Mouse (Mus musculus): ENCODE results near the gene Il22ra1.
"Not testable (repeated sequence)": the region's sequence is repeated elsewhere in the genome, so short reads cannot be mapped to it uniquely, and the experiment has no call there.

Gene Il22ra1

GRCm38 (mm10) chr4:135727817-135728216, at the start of gene Il22ra1:
Il22ra1 (plus strand) TSS chr4:135728172.
- DNase-seq (ENCODE audit: low spot score): no peak

- DNase-seq (ENCODE audit: low spot score): no peak
Observed at GRCm38 (mm10) chr4:135679316-135679715, 48.7 kb upstream of the Il22ra1 start.

DNA sequence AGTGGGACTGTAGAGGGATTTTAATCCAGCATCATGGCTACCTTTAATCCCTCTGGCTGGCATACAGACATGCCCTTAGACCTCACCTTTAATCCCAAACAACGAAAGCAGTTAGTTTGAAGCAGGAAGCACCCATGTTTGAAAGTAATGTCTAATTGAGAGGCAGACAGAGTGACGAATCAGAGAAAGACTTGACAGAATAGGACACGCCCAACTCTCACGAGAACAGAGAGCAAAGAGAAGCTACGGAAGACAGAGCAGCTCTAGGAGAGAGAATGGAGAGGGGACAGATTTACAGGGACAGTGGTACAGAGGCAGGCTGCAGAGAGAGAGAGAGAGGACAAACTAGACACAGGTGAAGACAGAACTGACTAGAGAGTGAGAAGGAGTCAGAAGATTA, 46.2 kb upstream of the Il22ra1 start:
- no peak for DNase-seq (ENCODE audit: low spot score)

GRCm38 (mm10) chr4:135683553-135683952, 44.4 kb upstream of the Il22ra1 start:
- no peak for DNase-seq (ENCODE audit: low spot score)

- DNase-seq (ENCODE audit: low spot score): no peak
Observed at GRCm38 (mm10) chr4:135684731-135685130, 43.2 kb upstream of the Il22ra1 start.

- peak; percentile 7 for DNase-seq (ENCODE audit: low spot score)
Observed at GRCm38 (mm10) chr4:135685906-135686567, 41.9 kb upstream of the Il22ra1 start, which contains the start of gene Ifnlr1. Ifnlr1 (plus strand) TSS chr4:135686287.

GRCm38 (mm10) chr4:135686568-135686953, 41.4 kb upstream of the Il22ra1 start:
- no peak for DNase-seq (ENCODE audit: low spot score)

DNA sequence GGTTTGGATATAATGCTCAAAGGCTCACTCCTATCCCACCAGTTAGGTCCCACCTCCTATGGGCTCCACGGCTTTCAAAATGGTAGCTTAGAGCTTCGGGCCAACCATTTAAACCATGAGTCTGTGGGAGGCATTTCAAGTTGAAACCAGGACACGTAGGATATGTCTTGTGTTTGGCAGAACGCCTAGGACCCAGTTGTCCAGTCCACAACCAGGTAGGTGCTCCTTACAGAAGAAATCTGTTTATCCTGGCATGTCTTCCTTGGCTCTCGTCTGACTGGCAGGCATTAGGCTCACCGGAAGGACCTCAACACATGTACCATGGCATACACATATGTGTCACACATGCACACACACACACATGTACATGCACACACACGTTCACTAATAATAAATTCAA, 38.2 kb upstream of the Il22ra1 start:
- no peak for DNase-seq (ENCODE audit: low spot score)

GRCm38 (mm10) chr4:135690241-135690640, 37.7 kb upstream of the Il22ra1 start:
- no peak for DNase-seq (ENCODE audit: low spot score)

- DNase-seq (ENCODE audit: low spot score): no peak
Observed at GRCm38 (mm10) chr4:135692916-135693315, 35.1 kb upstream of the Il22ra1 start.

- DNase-seq (ENCODE audit: low spot score): no peak
Observed at GRCm38 (mm10) chr4:135698498-135698897, 29.5 kb upstream of the Il22ra1 start.

- no peak for DNase-seq (ENCODE audit: low spot score)
Observed at GRCm38 (mm10) chr4:135703497-135703896, 24.5 kb upstream of the Il22ra1 start.

DNA sequence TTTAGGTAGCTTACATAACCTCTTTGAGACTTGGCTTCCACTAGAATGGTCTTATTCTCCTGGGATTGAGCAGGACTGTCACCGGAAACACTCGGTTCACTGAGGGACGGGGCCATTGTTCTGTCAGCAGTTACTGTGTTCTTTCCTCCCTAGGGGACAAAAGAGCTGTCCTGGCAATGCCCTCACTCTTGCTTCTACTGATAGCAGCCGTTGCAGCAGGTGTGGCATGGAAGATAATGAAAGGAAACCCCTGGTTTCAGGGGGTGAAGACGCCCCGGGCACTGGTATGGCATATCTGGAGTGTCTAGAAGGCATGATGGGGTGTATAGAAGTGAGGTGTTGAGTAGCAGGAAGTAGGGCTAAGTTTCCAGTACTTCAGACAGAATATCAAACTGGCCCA, 24.0 kb upstream of the Il22ra1 start:
- DNase-seq (ENCODE audit: low spot score): no peak

- DNase-seq (ENCODE audit: low spot score): no peak
Observed at GRCm38 (mm10) chr4:135706045-135706444, 21.9 kb upstream of the Il22ra1 start.

- peak; percentile 29 for DNase-seq (ENCODE audit: low spot score)
Observed at GRCm38 (mm10) chr4:135709072-135709564, 18.9 kb upstream of the Il22ra1 start.

GRCm38 (mm10) chr4:135709621-135710020, 18.4 kb upstream of the Il22ra1 start:
- no peak for DNase-seq (ENCODE audit: low spot score)

DNA sequence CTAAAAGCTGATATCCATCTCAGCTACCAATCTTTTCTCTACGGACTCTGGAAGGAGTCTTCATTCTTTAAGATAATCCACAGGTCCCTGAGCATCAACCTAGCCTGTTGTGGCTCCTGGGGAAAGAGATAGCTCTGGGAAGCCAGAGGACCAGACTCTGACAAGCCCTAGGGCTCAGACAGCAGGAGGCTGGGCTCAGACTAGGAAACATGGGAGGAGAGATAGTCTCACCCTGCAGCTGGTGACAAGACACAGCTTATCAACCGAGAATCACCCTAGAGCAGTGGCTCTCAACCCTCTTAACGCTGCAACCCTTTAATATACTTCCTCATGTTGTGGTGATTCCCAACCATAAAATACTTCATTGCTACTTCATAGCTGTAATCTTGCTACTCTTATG, 17.6 kb upstream of the Il22ra1 start:
- no peak for DNase-seq (ENCODE audit: low spot score)

DNA sequence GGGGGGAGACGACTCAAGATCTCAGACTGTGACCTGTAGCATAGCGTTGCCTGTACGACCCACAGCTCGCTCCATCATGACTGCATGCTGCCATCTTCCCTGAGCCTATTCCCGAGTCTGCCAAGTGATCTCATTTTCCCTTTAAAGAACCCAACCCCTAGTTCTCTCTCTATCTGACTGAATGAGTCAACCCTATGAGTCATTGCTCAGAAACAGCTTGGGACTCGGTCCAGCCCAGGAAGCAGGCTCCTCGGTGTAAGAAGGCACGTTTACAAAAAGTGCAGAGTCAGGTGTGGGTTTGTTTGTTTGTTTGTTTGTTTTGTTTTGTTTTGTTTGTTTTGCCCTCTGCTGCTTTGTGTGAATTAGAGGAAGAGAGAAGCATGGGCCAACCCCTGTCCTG, 13.2 kb upstream of the Il22ra1 start:
- peak; percentile 6 for DNase-seq (ENCODE audit: low spot score)

- not testable (repeated sequence) for DNase-seq (ENCODE audit: low spot score)
Observed at GRCm38 (mm10) chr4:135716438-135716837, 11.5 kb upstream of the Il22ra1 start.

DNA sequence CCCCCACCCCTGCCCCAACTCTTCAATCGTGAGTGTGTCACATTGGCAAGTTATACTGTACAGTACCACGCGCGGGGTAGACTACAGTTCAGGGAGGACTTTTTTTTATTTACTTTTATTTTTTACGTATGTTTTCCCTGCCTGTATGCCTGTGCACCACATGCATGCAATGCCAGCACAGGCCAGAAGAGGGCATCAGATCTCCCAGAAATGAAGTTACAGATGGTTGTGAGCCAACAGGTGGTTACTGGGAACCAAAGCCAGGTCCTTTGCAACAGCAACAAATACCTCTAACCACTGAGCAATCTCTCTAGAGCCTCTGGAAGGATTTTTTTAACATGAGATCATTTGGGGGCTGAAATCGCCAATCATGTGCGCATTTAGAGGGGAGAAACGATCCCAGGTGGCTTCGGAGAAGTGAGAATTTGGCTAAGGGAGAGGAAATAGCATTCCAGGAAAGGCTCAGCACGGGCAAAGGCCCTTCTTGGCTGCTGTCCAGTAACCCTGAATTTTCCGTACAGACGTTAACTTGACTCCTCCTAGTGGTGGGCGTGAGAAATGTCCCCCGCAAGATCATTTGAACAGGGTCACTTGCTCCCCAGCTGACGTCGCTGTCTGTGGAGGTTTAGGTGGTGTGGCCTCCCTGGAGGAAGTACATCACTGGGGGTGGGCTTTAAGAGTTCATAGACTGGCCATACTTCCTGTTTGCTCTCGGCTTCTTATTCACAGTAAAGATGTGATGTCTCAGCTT, 5.3 kb upstream of the Il22ra1 start:
- DNase-seq (ENCODE audit: low spot score): no peak

GRCm38 (mm10) chr4:135726416-135726815, 1.6 kb upstream of the Il22ra1 start:
- no peak for DNase-seq (ENCODE audit: low spot score)

- DNase-seq (ENCODE audit: low spot score): peak; percentile 6
Observed at GRCm38 (mm10) chr4:135730204-135730603, 2.2 kb downstream of the Il22ra1 start.

DNA sequence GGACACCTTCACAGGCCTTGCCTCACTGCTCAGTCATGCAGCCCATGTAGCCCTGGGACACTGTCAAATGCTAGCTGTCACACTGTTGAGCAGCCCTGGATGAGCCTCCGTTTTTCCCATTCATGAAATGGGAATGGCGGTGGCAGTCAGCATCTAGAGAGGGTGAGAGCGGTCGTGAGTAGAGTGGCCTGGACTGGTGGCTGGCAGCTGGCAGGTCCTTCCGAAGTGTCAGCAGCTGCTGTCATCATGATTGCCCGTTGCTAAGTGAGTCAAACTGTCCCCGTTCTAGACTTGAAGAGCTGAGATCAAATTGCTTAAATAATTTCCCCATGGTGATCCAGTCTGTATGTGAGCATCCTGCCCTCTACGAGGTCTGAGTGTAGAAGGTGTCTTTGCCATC, 3.0 kb downstream of the Il22ra1 start:
- DNase-seq (ENCODE audit: low spot score): no peak
